Mouse (Mus musculus): ENCODE measurements at regions not wholly inside any gene's neighbourhood (a gene's known extent, or its start where the extent isn't known, plus 50 kb on each side); places are given as distances from the start of the nearest gene placed in this dataset.

DNA sequence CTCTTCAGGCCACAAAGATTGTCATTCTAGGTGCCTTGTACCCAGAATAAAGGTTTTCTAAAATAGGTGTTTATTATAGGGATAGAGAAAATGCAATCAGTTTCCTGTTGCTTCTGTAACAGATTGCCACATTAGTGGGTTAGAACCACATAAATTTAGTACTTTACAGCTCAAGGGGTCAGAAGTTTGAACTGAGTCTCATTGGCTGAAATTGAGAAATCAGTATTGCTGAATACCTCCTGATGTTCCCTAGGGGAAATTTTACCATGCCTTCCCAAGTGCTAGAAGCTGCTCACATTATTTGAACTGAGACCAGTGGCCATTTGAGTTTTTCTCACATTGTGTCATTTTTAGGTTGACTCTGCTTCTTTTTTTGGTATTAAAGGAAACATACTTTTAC lies 160.2 kb downstream of the Calcrl start:
- DNase-seq (ENCODE audit: low read depth) = no peak

DNA sequence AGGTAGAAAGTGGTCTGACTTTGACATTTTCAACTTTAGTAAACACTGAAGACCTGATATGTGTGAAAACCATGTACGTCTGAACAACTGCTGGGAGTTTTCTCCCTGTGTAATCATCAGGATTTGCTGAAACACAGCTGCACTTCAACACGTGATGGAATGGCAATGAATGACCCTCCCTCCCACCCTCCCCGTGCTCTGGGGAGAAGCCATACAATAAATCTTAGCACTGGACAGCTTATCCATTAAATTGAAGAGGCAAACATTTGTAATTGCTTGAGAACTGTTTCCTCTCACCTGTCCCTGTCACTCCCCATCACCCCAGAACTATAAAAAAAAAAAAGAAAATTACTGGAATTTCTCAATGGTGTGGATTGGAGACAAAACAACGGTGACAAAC lies 159.1 kb downstream of the Calcrl start:
- no peak for DNase-seq (ENCODE audit: low read depth)

- peak; percentile 58 for DNase-seq (ENCODE audit: low read depth)
Observed at GRCm38 (mm10) chr2:84266883-84267554, 158.2 kb downstream of the Calcrl start.

GRCm38 (mm10) chr2:84274038-84274724 lies 151.0 kb downstream of the Calcrl start:
- no peak for DNase-seq (ENCODE audit: low read depth)

DNA sequence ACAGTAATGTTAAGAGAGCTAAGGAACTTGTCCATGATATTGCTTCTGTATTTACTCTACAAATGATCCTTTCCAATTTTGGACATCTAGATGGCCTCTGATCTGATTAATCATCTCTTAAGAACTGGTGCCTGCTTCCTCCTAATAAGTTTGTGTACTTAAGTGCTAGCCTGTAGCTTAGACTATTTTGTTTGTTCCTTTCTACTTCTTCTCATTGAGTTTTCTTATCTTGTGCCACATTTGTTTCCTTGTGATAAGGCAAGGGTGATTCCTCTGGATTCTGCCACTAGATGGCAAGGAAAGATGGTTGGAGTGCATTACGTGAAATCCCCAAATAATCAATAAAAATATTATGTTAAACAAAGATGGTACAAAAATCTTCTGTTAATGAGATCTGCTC lies 148.0 kb downstream of the Calcrl start:
- peak; percentile 41 for DNase-seq (ENCODE audit: low read depth)

Measured in 416B (cell line).